Mouse (Mus musculus) Patski (cell line): Measurements from ENCODE around the gene Bcl2l11. TPM values are rescaled to one million over a fixed set of nuclear protein-coding genes. Genes with fewer than 3 reads are reported as not detected.

Experiments
- ATAC-seq: fragments of 100-300 bp; one replicate; pipeline ENCODE4 v1.8.0; 2021
- CTCF ChIA-PET: fragments of 350-600 bp; sonication (Branson Sonifier 250); formaldehyde crosslinking; loops from one replicate; lab custom pipeline; 2022; ENCODE audit warnings: inconsistent platforms; lab: Charles Lee
- POLR2A ChIA-PET: fragments of 350-600 bp; sonication (Branson Sonifier 250); formaldehyde crosslinking; loops from one replicate; lab custom pipeline; 2022; ENCODE audit warnings: antibody characterized with exemption, inconsistent platforms; lab: Charles Lee
- DNase-seq: peaks from one replicate; pipeline ENCODE4 v3.0.0-alpha.2; 2011; ENCODE audit warnings: low read depth, low spot score
- H3K27me3 ChIP-seq: fragments of 371-371 bp; one replicate; pipeline ENCODE4 v1.5.1; 2021
- CTCF ChIP-seq: fragments of 100-300 bp; IDR thresholded peaks from one replicate; pipeline ENCODE4 v1.5.1; 2021
- in situ Hi-C: fragments of 300-500 bp; cut with MboI; formaldehyde crosslinking; loops from 3 replicates; pipeline ENCODE4 v1.11.1; 2018; ENCODE audit warnings: low pct_unique_long_range_greater_than_20kb, mixed read lengths
- polyA plus RNA-seq: library from polyadenylated mRNA; unstranded; gene quantifications from one replicate; pipeline ENCODE4 v1.2.3, GENCODE M21; 2021

Bcl2l11 gene
- polyA plus RNA-seq, 1 experiment from 2014 or later, result 16.3 TPM

GRCm38 (mm10) chr2:128208541-128208940, 82.7 kb downstream of the Bcl2l11 start:
- ChIA-PET CTCF (interaction anchor here (3.5 to 3.7 kb wide), 2 partner anchors 13 to 68 kb away, joined by 9 to 10 read pairs; no protein-coding TSS in a partner anchor), POLR2A (interaction anchor here (1.5 to 1.7 kb wide), 2 partner anchors 10 to 81 kb away, joined by 4 to 5 read pairs; no protein-coding TSS in a partner anchor)
- no peak for TF ChIP-seq CTCF
- in situ Hi-C loops, result loop anchor here (5.0 to 25.0 kb wide), 3 partner anchors 76 to 321 kb away; no protein-coding TSS in a partner anchor
- H3K27me3 ChIP-seq, result no peaks in the 10 kb centered on the region
- ATAC-seq (peak; percentile 95), DNase-seq (peak; percentile 93)

GRCm38 (mm10) chr2:128209841-128210329, 84.0 kb downstream of the Bcl2l11 start:
- DNase-seq (peak; percentile 75), ATAC-seq (no peak)
- POLR2A ChIA-PET, result interaction anchor here (1.7 kb wide), 1 partner anchor 8 kb away, joined by 4 read pairs; no protein-coding TSS in a partner anchor
- no peaks in the 10 kb centered on the region for H3K27me3 ChIP-seq
- TF ChIP-seq CTCF, result no peak
- in situ Hi-C loops, result loop anchor here (5.0 to 25.0 kb wide), 5 partner anchors 78 to 362 kb away; no protein-coding TSS in a partner anchor
- CTCF ChIA-PET, result interaction anchor here (0.9 to 3.7 kb wide), 4 partner anchors 8 to 78 kb away, joined by 3 to 10 read pairs (median 6); no protein-coding TSS in a partner anchor

DNA sequence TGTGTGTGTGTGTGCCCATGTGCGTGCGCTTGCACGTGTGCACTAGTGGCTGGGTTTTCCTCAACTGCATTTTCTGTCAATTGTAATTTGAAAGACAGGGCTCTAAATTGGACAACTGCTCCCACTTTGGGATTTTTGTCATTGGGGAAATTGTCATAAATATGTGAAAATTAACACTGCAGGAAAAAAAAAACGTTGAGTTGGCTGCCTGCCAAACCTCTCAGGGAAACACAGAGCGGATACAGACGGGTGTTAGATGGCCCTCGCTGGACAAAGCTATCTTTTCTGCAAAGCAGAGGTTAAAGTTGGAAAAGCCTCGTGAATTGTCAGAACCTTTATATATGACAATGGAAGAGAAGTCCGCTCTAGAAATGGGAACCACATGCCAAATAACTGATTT, 84.5 kb downstream of the Bcl2l11 start:
- TF ChIP-seq CTCF, result no peak
- in situ Hi-C loops, result loop anchor here (5.0 to 25.0 kb wide), 3 partner anchors 323 to 362 kb away; no protein-coding TSS in a partner anchor
- ATAC-seq, result no peak
- DNase-seq, result no peak
- ChIA-PET POLR2A (no interaction called here), CTCF (interaction anchor here (3.5 to 3.7 kb wide), 2 partner anchors 11 to 70 kb away, joined by 9 to 10 read pairs; no protein-coding TSS in a partner anchor)
- H3K27me3 ChIP-seq, result no peaks in the 10 kb centered on the region

GRCm38 (mm10) chr2:128211022-128211880, 85.4 kb downstream of the Bcl2l11 start:
- ChIA-PET CTCF (interaction anchor here (3.5 kb wide), 1 partner anchor 10 kb away, joined by 9 read pairs; no protein-coding TSS in a partner anchor), POLR2A (no interaction called here)
- DNase-seq (no peak), ATAC-seq (no peak)
- H3K27me3 ChIP-seq, result no peaks in the 10 kb centered on the region
- in situ Hi-C loops, result loop anchor here (5.0 to 25.0 kb wide), 3 partner anchors 324 to 361 kb away; no protein-coding TSS in a partner anchor
- no peak for TF ChIP-seq CTCF

DNA sequence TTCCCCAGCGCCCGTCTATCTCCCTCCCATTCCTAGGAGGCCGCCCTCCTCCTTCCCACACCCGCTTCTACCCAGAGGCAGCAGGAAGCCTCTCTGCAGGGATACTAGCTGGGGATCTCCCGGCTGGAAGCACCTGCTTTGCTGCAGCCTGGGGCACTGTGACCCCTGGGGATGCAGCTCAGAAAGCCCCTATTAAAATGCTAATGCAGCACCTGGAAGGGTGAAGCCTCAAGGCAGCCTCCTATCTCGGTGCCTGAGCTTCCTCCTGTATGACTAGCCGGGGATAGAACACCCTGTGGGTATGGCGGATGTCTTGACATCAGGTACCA, 86.0 kb downstream of the Bcl2l11 start:
- DNase-seq (no peak), ATAC-seq (no peak)
- ChIA-PET CTCF (no interaction called here), POLR2A (no interaction called here)
- in situ Hi-C loops, result loop anchor here (5.0 to 25.0 kb wide), 3 partner anchors 325 to 360 kb away; no protein-coding TSS in a partner anchor
- H3K27me3 ChIP-seq, result no peaks in the 10 kb centered on the region
- TF ChIP-seq CTCF, result no peak
